Mouse (Mus musculus) right cerebral cortex, adult 18-20 months (tissue): ENCODE results near the gene Kcnd3.
A peak's percentile ranks its signal among the peaks of the same experiment; 100 is the strongest.

Experiments
- DNase-seq: peaks from one replicate; pipeline ENCODE4 v3.0.0; 2022; ENCODE audit warnings: mixed read lengths

Gene Kcnd3

DNA sequence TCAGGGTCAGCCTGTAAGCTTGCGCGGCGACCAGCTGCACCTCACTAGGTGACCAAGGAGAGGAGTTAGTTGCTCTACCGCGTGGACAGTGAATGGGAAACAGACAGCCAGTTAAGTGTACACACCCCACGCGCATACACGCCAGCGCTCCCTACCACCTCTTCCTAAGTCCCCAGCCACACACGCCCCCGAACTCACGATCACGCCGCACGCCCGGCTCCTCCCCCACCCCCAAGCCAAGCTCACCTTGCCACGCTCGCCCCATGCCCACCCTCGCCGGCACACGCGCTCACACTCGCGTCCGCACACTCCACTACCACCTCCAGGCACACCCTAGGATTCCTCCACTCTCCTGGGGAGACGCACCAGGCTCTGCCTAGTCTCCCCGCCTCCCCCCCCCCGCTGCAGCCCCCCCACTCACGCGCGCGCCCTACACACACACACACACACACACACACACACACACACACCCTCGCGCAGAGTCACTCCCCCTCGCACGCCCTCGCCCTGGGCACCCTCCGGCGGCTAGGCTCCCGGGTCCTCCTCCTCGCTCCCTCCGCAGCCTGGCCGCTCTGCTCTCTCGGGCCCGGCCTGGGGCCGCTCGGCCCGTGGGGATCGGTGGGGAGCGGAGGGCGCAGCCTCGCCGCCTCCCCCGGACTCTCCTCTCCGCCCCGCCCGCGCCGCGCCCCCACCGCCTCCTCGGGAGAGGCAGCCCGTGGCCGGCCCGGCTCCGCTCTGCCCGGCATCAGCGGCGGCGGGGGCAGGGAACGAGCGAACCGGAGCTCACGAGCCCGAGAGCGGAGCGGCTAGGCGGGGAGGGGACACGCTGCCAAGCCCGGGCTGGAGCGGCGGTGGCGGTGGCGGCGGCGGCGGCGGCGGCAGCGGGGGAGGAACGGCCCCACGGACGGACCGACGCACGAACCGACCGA lies at the start of gene Kcnd3:
Gene Kcnd3, plus strand, starts transcription at position 704 of the 929 bp plus-strand sequence.
- peak; percentile 54 for DNase-seq

DNA sequence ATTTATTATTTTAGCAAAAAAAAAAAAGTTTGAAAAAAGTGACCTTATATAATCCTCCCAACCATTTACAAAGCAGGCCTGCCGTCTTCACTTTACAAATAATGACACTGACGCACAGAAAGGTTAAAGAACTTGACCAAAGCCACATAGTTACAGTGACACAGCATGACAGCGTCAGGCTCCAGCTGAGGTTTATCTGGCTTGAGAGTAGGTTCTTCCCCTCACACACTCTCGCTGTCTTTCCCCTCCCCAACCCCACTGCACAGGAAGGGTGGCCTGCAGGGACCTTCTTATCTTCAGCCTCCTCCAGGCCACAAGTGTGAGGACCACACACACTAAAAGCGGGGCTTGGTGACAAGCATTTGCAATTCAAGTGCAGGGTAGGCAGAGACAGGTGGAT lies 49.5 kb upstream of the Kcnd3 start:
- DNase-seq, result no peak

DNA sequence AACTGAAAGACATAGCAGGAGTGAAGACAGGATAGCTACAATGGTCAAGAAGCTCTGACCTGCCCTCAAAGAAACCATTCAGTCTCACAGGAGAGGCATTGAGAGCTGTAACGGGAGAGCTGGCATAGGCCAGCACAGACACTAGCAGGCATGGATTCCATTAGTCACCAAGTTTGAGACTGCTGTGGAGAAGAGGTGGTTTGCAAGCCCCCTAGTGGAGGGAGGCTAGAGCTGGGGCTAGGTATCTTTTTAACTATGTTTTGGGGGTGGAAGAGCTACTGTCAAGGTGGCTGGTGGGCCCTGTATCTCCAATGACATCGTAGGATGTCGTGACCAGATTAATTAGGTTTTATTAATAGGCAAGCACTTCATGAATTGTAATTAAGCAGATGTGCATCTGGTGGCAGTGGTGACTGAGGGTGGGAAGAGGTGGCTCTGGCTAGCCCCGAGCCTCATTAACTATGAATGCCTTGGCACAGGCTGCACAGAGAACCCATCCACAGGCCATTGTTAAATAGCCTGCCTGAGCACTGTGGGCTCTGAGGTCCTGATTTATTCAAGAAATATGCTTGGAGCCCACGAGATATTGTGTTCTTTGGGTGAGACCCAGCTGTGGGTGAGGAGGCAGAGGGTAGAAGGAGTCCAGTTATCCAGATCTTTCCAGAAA lies 48.6 kb upstream of the Kcnd3 start:
- no peak for DNase-seq

DNA sequence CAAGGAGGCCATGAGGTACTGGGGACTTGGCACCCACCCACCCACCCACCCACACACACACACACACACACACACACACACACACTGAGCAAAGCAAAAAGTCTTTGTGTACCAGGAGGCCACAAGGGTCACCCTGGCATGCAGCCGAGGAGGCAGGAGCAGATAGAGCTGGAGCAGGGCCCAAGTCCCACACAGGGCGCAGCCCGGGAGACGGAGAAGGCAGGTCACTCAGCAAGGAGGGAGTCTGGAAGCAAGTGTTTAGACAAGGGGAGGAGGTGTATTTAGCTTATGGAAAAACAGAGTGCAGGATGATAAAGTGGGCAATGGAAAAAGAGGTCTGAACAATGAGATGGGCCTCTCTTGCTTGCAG lies 48.1 kb upstream of the Kcnd3 start:
- DNase-seq, result no peak

DNA sequence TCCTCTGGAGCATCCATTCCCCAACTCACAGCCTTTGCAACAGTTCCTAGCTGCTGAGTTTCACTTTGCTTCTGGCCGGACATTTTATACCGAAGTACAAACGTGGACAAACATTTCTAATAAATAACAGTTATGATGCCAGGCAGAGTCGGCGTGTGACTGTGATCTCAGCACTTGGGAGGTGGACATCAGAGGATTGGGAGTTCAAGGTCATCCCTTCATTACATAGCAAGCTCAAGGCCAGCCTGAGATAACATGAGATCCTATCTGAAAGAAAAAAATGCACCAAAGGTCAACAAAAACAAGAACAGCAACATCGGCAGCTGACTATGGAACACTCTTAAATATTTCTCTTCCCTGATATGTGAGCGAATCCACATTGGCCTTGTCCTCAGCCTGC lies 46.6 kb upstream of the Kcnd3 start:
- no peak for DNase-seq

DNA sequence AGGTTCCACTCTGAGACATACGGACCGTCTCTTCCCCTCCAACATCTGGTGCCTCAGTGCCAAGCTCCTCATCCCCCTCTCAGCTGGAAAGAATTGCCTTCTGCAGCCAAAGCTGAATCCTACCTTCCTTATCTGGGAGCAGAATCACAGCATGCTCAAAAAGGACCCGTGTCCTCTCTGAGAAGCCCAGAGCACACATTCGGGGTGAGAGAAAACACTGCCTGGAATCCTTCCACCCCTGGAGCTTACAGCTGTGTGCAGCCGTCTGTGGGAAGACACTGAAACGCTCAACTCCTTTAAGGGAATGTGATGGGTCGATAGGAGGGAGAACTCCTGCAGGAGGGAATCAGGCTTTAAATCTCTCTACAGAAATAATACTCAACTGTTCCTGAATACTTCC lies 46.1 kb upstream of the Kcnd3 start:
- DNase-seq, result no peak

DNA sequence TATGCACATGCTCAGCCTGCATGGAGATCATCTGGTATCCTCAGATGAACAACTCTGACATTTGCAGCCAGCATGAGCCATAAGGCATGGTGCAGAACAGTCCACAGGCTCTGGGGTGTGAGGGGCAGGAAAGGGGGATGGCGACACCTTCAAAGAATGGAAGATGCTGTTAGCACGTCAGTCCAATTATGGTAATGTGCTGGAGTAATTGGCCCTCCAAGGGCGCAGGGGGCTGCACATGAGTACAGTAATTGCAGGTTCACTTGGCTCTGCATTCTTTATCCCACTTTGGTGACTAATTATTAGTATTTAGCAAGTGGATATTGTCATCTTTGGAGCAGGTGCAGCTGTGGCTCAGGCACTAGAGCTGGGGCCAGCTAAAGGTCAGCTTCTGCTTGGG lies 43.9 kb upstream of the Kcnd3 start:
- no peak for DNase-seq

DNA sequence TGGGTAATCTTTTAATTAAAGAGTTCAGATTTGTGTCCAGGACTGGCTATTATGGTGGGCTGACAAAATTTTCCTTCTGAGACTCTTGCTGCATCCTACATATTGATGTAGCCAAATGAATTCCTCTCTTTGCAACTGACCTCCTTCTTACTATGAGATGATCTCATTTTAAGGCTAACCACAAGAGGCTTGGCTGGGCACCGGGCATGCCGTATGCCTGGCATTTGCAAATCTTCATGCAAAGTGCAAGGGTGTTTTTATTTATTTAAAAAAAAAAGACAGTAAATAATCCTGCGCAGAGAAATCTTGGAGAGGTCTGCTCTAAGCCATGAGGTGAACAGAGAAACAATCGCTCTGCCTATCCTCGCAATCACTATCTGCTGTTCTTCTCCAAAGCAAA lies 41.3 kb upstream of the Kcnd3 start:
- DNase-seq, result no peak

DNA sequence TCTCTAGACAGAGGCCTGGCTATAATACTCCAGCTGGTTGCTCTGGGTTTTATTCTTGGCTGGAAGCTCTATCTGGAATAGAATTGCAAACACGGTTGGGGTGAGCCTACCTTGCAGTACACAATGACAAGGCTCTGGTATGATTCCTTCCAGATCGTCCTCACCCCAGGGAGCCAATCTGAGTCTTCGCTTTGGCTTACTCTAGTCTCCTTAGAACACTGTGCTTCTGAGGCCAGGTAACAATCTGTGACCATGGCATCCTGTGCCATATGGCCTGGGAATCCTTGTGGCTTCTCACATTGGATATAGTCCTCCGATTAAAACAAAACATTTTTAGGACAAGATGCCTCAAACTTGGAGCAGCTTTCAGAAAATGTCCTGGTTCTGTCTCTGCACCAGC lies 40.4 kb upstream of the Kcnd3 start:
- no peak for DNase-seq

DNA sequence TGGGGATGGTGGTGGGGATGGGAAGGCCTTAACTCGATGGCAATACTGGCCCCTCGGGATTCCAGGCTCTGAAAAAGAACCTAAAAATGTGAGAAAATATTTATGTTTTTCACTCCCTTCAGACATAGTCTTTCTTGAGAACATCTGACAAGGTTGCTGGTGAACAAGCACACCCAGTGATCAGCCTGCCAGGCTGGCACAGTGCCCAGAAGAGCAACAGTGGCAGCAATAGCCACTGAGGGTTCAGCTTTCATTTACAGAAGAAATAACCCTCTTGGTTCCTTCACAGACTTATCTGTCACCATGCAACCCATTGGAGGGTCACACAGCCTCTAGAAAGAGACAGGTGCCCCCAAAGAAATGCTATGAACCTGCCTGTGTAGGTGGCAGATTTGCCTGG lies 39.9 kb upstream of the Kcnd3 start:
- no peak for DNase-seq

DNA sequence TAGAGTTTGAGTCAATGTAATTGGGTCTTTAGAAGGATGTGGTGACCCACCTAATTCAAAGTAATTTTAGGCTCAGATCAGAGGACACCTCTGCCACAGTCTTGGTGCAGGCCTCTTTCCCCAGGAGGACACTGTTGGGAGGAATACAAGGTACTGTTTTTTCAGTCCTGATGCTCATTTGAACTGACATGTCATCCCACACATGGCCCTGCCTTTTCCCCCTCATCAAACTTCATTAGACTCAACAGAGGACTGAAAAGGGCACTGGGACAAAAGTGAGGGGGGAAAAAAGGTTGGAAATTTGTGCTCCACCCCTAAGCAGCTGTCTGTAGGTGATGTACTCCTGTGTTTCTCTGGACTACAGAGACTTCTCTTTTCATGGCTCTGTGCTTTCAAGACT lies 39.4 kb upstream of the Kcnd3 start:
- DNase-seq, result no peak

DNA sequence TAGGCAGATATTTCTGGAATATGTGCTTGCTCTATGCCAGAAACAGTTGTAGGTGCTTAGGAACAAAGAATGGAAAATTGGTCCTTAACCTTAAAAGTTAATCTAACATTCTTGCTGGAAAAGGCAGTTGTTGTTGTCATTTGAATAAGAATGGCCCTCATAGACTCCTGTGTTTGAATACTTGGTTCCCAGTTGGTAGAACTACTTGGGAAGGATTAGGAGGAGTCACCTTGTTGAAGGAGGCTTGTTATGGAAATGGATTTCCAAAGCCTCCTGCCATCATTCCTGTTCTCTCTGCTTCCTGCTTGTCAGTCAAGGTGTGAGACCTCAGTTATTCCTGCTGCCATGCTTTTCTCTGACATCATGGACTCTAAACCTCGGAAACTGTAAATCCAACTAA lies 33.7 kb upstream of the Kcnd3 start:
- no peak for DNase-seq

DNA sequence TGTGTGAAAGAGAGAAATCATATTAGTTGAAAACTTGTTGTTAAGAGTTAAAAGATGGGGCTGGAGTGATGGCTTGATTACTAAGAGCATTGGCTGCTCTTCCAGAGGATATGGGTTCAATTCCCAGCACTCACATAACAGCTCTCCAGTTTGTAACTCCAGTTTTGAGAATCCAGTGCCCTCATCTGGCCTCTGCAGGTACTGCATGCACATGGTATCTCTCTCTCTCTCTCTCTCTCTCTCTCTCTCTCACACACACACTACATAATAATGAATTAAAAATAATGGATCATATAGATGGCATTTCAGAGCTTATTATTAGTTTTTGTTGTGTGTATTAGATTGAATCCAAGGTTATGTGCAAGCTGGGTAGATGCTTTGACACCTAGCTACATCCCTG lies 29.7 kb upstream of the Kcnd3 start:
- no peak for DNase-seq

DNA sequence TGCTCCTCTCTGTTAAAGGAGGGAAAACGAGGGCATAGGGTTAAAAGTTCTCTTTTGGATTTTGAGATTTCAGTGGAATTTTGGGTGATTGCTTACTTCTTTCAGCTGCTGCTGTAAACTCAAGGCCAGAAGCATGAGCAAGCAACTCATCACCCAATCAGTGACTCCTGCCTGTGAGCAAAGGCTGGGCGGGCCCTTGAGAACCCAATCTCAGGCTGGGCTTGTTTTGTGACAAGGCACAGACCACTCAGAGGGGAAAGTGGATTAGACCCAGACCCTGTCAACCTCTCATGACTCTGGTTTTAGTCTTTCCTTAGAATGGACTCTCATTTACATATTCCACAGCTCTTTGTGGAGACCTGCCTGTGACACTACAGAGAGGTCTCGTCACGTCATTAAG lies 28.7 kb upstream of the Kcnd3 start:
- no peak for DNase-seq

DNA sequence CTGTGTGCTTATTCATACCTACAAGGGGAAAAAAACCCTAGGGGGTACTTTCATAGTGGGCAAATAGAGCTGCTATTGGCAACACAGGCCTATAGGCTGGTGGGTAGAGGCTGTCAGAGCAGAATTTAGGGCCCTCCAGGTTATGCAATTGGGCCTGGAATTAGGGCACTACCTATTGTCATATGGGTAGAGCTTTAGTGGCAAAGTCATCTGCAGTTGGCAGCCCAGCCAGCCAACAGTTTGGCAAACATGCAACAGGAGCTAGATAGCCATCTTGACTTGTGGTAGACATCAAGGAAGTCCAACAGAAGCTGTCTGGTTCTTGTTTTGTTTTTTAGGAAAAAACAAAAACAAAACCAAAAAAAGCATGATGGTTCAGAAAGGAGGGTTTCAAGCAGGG lies 23.5 kb upstream of the Kcnd3 start:
- no peak for DNase-seq

DNA sequence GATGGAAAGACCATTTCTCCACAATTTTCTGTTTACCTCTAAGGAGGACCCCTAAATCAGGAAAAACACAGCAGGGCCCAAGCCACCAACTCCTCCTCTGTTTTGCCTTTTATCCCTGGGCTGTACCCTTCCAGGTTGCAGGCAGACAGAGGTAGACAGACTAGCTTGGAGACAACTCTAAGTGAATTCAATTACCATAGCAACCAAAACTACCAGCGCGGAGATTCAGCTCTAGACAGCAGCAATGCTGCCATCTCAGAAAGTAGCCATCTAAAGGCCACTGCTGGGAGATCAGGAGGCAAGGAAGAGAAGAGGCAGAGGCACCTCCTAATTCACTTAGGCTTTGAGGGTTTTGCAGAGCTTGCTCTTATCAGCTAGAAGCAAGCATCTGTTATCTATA lies 15.7 kb upstream of the Kcnd3 start:
- no peak for DNase-seq

DNA sequence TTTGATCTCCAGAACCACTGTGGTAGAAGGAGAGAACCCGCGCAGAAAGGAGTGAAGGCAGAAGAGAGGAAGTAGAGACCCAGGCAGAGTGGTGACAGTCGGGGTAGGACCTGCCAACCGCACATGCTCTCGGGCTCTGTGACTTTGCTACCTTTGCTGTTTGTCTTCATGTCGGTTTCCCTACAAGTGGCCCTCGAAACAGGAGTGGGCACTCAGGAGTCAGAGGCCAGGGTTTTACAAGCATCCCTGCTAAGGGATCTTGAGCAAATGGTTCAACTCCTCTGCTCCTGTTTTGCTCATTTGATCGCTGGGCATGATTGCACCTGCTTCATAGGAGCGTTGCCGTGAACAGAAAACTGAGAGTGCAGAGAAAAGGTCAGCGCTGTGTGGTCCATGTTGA lies 15.2 kb upstream of the Kcnd3 start:
- no peak for DNase-seq

DNA sequence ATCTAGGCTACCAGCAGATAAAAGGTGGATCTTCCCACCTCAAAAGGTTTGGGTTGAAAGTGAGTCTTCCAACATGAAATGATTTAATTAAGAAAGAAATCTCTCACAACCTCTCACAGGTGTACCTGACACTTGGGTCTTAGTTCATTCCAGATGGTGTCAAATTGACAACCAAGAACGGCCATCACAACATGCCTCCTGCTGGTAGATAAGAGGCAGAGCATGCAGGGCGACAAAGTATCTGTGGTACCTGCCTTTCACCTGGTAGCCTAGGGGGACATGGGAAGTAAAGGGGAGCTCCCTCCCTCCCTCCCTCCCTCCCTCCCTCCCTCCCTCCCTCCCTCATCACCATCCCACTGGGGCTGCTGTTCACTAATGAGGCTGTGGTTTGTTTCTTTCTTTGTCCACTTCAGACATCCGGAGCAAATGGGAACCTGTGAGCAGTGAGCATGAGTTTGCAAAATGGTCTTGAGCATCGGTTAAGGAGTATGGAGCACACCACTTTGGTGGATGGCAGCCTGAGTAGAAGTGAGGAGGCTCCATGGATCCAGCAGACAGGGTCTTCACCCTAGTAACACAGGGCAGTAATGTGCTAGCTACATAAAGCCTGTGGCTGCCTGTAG lies 11.1 kb upstream of the Kcnd3 start:
- DNase-seq, result no peak

DNA sequence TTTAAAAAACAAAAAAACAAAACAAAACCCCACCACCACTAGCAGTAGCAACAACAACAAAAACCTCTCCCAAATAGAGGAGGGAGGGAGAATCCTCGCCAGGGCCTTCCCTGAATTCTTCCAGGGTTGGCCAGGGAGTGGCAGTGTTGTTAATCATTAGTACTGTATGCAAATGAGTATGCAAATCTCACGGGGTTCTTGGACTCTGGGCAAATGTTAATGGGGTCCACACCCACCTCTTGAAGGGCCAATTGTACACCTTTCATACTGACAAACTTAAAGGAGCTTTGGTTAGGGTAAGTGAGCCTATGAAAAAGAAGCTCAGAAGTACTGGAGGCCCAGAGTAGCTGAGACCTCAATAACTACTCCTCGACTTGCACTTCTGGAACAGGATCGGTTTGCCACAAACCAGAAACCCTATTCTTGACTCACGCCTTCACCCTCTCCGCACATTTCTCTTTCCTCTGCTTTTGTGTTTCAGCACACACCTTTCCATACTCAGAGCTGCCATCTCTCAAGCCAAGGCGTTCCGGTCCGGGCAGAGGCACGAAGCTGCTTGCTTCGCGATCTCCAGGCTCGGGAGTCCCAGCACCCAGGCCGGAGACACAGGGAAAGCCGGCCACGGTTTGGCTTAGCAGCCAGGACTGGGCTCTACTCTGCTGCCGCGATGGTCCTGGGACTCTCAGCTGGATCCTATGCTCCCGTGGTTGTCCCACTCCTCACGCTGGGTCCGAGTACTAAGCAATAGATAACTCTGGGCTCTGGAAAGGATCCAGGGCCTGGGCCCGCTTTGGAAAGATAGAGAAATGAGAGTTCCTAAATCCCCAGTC lies 1.3 kb upstream of the Kcnd3 start:
- peak; percentile 56 for DNase-seq

DNA sequence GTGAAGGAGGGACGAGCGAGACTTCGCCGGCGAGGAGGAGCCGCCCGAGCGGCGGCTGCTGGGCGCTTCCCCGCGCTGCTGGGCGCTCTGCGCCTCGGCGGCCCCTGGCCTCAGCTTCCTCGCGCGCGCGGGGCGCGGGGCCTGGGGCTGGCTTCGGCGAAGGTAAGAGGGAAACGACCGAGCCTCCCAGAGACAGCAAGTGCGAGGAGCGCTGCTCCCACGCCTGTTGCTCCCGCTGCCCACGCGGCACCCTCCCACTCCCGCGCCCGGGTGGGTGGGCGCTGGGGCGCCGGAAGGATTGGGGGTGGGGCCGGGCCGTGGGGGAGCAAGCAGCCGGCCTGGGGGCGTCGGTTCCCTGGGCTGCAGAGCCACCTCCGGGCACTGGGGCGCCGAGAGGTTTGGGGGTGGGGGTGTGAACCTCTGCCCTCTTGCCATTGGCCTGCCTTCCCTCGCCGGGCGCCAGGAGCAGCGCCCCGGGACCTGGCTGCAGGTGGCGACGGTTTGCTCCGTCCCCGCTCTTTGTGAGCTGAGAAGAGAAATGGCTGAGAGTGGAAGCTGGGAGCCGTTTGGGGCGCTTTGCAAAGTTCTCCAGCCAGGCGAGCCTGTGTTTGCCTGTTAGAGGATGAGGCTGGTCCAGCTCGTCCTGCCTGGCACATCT lies 555 bp downstream of the Kcnd3 start:
- peak; percentile 38 for DNase-seq

DNA sequence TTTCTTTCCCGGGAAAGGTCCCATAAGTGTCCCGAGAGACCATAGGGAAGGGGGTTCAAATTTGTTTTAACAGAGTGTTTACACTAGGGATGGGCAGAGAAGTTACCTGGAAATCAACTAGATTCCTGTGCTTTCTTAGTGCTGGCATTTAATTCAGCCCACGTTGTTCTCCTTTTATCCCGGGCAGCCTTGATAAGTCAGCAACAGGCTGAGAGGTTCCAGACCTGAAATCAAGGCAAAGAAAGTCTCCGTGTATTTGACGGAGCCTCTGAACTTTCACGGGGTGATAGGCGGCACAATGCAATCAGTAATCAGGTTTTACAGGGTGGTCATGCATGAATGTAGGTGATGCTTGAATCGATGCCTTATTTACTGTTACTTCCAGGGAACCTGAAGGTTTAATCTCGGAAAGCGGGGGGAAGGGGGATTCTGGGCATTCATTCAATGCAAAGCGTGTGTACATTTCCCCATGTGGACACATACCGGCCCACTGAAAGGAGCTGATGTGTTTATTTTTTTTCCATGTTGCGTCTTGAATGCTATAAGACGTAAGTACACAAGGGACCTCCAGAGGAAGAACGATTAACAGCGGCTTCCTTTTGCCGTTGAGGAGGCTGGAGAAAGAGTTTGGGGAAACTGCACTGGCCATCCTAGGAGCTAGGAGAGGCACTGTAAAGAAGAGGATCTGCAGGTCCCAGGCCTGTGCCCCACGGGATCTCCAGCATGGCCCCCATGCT lies 1.3 kb downstream of the Kcnd3 start:
- no peak for DNase-seq

DNA sequence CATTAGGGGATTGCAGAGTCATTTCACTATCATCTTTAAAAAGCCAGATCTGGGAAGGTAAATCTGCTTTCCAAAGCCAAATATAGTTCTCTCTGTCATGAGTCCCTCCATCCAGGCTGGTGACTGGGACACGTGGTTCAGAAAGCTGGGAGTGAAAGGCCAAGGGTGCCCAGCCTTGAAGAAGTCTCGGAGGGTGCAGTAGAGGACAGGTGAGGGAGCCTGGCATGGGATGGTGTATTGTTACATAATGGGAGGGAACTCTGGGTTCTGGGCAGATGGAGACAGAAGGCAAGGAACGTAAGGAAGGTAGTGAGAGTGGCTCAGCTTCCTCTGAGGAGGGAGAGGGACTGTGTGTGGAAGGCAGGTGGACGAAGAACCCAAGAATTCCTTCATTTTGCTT lies 5.5 kb downstream of the Kcnd3 start:
- no peak for DNase-seq
